Mouse (Mus musculus) adrenal gland, postnatal 36 days (tissue): ENCODE data around the gene Pard3b. TPM values are rescaled to one million over a fixed set of nuclear protein-coding genes. Genes with fewer than 3 reads are reported as not detected.

Experiments used
- DNase-seq, 2 experiments: peaks; one replicate each; pipeline ENCODE4 v3.0.0; 2021; ENCODE audit warnings: mixed read lengths in 1 of 2
- total RNA-seq, 2 experiments: library from RNA; stranded (reverse); gene quantifications; 2 replicates each; pipeline ENCODE4 v1.2.3; 2021

The Pard3b gene
- total RNA-seq, 2 experiments from 2014 or later = 14.8 to 17.4 TPM

GRCm38 (mm10) chr1:62449193-62449875 lies 810.7 kb downstream of the Pard3b start:
- DNase-seq = no peak

- DNase-seq = no peak
These were observed 826.9 kb downstream of the Pard3b start for GRCm38 (mm10) chr1:62465536-62465935.

GRCm38 (mm10) chr1:62466544-62466943 lies 827.9 kb downstream of the Pard3b start:
- DNase-seq = no peak

- DNase-seq = no peak
These were observed 844.4 kb downstream of the Pard3b start for GRCm38 (mm10) chr1:62483059-62483458.

GRCm38 (mm10) chr1:62488871-62489270 lies 850.2 kb downstream of the Pard3b start:
- no peak for DNase-seq

GRCm38 (mm10) chr1:62499146-62499545 lies 860.5 kb downstream of the Pard3b start:
- peak in 1 of 2 experiments; percentile 4 for DNase-seq

GRCm38 (mm10) chr1:62510501-62510900 lies 871.9 kb downstream of the Pard3b start:
- no peak for DNase-seq

GRCm38 (mm10) chr1:62511681-62512080 lies 873.1 kb downstream of the Pard3b start:
- no peak for DNase-seq

GRCm38 (mm10) chr1:62518621-62519213 lies 880.1 kb downstream of the Pard3b start:
- DNase-seq = no peak

GRCm38 (mm10) chr1:62521368-62521767 lies 882.7 kb downstream of the Pard3b start:
- DNase-seq = no peak

- peak in 1 of 2 experiments; percentile 3 for DNase-seq
These were observed 884.1 kb downstream of the Pard3b start for GRCm38 (mm10) chr1:62522761-62523160.

GRCm38 (mm10) chr1:62527788-62528187 lies 889.2 kb downstream of the Pard3b start:
- DNase-seq = no peak

GRCm38 (mm10) chr1:62529941-62530340 lies 891.3 kb downstream of the Pard3b start:
- no peak for DNase-seq

- DNase-seq = no peak
These were observed 894.0 kb downstream of the Pard3b start for GRCm38 (mm10) chr1:62532426-62533126.

GRCm38 (mm10) chr1:62548953-62549352 lies 910.3 kb downstream of the Pard3b start:
- no peak for DNase-seq

GRCm38 (mm10) chr1:62550546-62550945 lies 911.9 kb downstream of the Pard3b start:
- no peak for DNase-seq

- DNase-seq = peak; percentile 65 to 70
These were observed 912.9 kb downstream of the Pard3b start for GRCm38 (mm10) chr1:62551516-62551915.

GRCm38 (mm10) chr1:62555838-62556237 lies 917.2 kb downstream of the Pard3b start:
- DNase-seq = no peak

GRCm38 (mm10) chr1:62562987-62563386 lies 924.4 kb downstream of the Pard3b start:
- DNase-seq = no peak

- DNase-seq = no peak
These were observed 925.9 kb downstream of the Pard3b start for GRCm38 (mm10) chr1:62564245-62565119.

GRCm38 (mm10) chr1:62565120-62565809 lies 926.6 kb downstream of the Pard3b start:
- no peak for DNase-seq

- DNase-seq = no peak
These were observed 928.0 kb downstream of the Pard3b start for GRCm38 (mm10) chr1:62566596-62566995.
